Mouse (Mus musculus) MEL (cell line): ENCODE data around the gene Senp3.

Experiments
- CHD2 ChIP-seq: IDR thresholded peaks from 2 replicates; pipeline ENCODE4 v1.6.1; 2011; ENCODE audit warnings: low read length, improper control_type of control experiment
- CTCF ChIP-seq, 3 experiments: IDR thresholded peaks in 2 of 3; conservative IDR thresholded peaks in 1 of 3; 2 replicates each; pipeline ENCODE4 v1.5.1; 2011 to 2012; ENCODE audit warnings: low read length in 3 of 3, low read depth in 2 of 3, mild to moderate bottlenecking in 2 of 3, improper control_type of control experiment in 1 of 3, inconsistent platforms in 1 of 3, mixed read lengths in 1 of 3, moderate library complexity in 1 of 3; ENCODE audit not compliant: control insufficient read depth in 1 of 3, insufficient read depth in 1 of 3, poor library complexity in 1 of 3, severe bottlenecking in 1 of 3
- EP300 ChIP-seq, 2 experiments: IDR thresholded peaks; 2 replicates each; pipeline ENCODE4 v1.6.1; 2011; ENCODE audit warnings: improper control_type of control experiment in 2 of 2, low read length in 2 of 2, low read depth in 1 of 2, mild to moderate bottlenecking in 1 of 2
- MAFK ChIP-seq: IDR thresholded peaks from 2 replicates; pipeline ENCODE4 v1.6.1; 2011; ENCODE audit warnings: low read depth, mild to moderate bottlenecking, low read length, improper control_type of control experiment, borderline replicate concordance
- MEF2A ChIP-seq: IDR thresholded peaks from 2 replicates; pipeline ENCODE4 v1.6.1; 2014; ENCODE audit warnings: low read depth, mild to moderate bottlenecking, inconsistent platforms, low read length, improper control_type of control experiment; ENCODE audit not compliant: poor library complexity, insufficient replicate concordance, severe bottlenecking; ENCODE audit errors: extremely low read depth
- TBP ChIP-seq: IDR thresholded peaks from 2 replicates; pipeline ENCODE4 v1.8.0; 2011; ENCODE audit warnings: low read depth, low read length, improper control_type of control experiment
- USF2 ChIP-seq, 2 experiments: IDR thresholded peaks; 2 replicates each; pipeline ENCODE4 v1.6.1; 2011 to 2012; ENCODE audit warnings: improper control_type of control experiment in 2 of 2, low read length in 2 of 2, borderline replicate concordance in 1 of 2, inconsistent platforms in 1 of 2, low read depth in 1 of 2, mild to moderate bottlenecking in 1 of 2; ENCODE audit not compliant: insufficient read depth in 1 of 2

DNA sequence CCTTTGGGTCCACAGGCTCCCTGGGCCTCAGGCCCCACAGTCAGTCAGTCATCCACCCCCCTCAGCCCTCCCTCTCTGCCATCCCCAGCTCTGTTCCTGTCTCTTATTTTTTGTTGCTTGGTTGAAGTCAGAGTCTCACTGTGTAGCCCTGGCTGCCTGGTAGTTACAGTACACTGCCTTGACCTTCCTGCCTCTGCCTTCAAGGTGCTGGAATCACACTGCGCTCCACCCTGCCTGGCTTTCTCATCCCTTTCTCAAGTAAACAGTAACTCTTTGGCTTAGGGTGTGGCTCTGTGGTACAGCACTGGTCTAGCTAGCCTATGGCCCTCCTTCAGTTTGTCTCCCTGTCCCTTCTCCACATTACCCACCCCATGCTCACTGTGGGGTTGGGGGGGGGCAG, 8.0 kb upstream of the Senp3 start:
- TF ChIP-seq MEF2A = no peak
- TF ChIP-seq CTCF (IDR thresholded peaks at IDR 0.05 in 2 of 3, conservative IDR thresholded peaks at IDR 0.05 in 1 of 3; ENCODE audit: control insufficient read depth in 1 of 3, insufficient read depth in 1 of 3, low read depth in 2 of 3, low read length in 3 of 3, poor library complexity in 1 of 3, severe bottlenecking in 1 of 3) = no peak
- TF ChIP-seq USF2 (IDR thresholded peaks at IDR 0.05; ENCODE audit: borderline replicate concordance in 1 of 2, insufficient read depth in 1 of 2, low read depth in 1 of 2, low read length in 2 of 2) = no peak
- TF ChIP-seq EP300 (IDR thresholded peaks at IDR 0.05; ENCODE audit: low read depth in 1 of 2, low read length in 2 of 2) = no peak
- TF ChIP-seq TBP = no peak
- no peak for TF ChIP-seq CHD2
- TF ChIP-seq MAFK = no peak
